Mouse (Mus musculus): ENCODE measurements at regions not wholly inside any gene's neighbourhood (a gene's known extent, or its start where the extent isn't known, plus 50 kb on each side); places are given as distances from the start of the nearest gene placed in this dataset.
A peak's percentile ranks its signal among the peaks of the same experiment; 100 is the strongest.

GRCm38 (mm10) chr1:48535044-48535443 is 1642.4 kb upstream of the Slc39a10 start:
- Histone ChIP-seq H3K4me3 (replicated peaks; ENCODE audit: insufficient read depth, low read depth, low read length) (no peak overlapping the region), H3K27ac (ENCODE audit: insufficient read depth, low read length) (no peak overlapping the region), H3K4me1 (ENCODE audit: control insufficient read depth, insufficient read depth, low read length) (peaks cover 10% of the 10 kb centered on the region; the same call in 1 of the 2 replicates), H3K27me3 (ENCODE audit: control insufficient read depth, insufficient read depth, low read length) (no peaks in the 10 kb centered on the region)
- WGBS = 34% methylated on average over 4 of the region's 4 CpGs
- TF ChIP-seq POLR2A (IDR thresholded peaks at IDR 0.05; ENCODE audit: borderline replicate concordance, insufficient read depth, low read length) (no peak), CTCF (IDR thresholded peaks at IDR 0.05; ENCODE audit: borderline replicate concordance, insufficient read depth, low read depth, low read length) (no peak)
- peak in 1 of 2 experiments; percentile 28 for DNase-seq

GRCm38 (mm10) chr1:48533326-48533725 is 1640.7 kb upstream of the Slc39a10 start:
- Histone ChIP-seq H3K4me1 (ENCODE audit: control insufficient read depth, insufficient read depth, low read length) (peaks cover 10% of the 10 kb centered on the region; the same call in 1 of the 2 replicates), H3K4me3 (replicated peaks; ENCODE audit: insufficient read depth, low read depth, low read length) (no peak overlapping the region), H3K27me3 (ENCODE audit: control insufficient read depth, insufficient read depth, low read length) (no peaks in the 10 kb centered on the region), H3K27ac (ENCODE audit: insufficient read depth, low read length) (no peak overlapping the region)
- 16% methylated on average over 2 of the region's 2 CpGs for WGBS
- TF ChIP-seq POLR2A (IDR thresholded peaks at IDR 0.05; ENCODE audit: borderline replicate concordance, insufficient read depth, low read length) = no peak
- TF ChIP-seq CTCF (IDR thresholded peaks at IDR 0.05; ENCODE audit: borderline replicate concordance, insufficient read depth, low read depth, low read length) = no peak
- DNase-seq = peak; percentile 66 to 96

- peaks cover 4% of the 10 kb centered on the region; the same call in 1 of the 2 replicates for H3K4me1 ChIP-seq (ENCODE audit: control insufficient read depth, insufficient read depth, low read length)
- TF ChIP-seq CTCF (IDR thresholded peaks at IDR 0.05; ENCODE audit: borderline replicate concordance, insufficient read depth, low read depth, low read length) (no peak), POLR2A (IDR thresholded peaks at IDR 0.05; ENCODE audit: borderline replicate concordance, insufficient read depth, low read length) (no peak)
- DNase-seq = peak; percentile 53 to 75
- H3K4me3 ChIP-seq (replicated peaks; ENCODE audit: insufficient read depth, low read depth, low read length) = no peak overlapping the region
- H3K27ac ChIP-seq (ENCODE audit: insufficient read depth, low read length) = no peak overlapping the region
- 5% methylated on average over 1 of the region's 1 CpGs for WGBS
- H3K27me3 ChIP-seq (ENCODE audit: control insufficient read depth, insufficient read depth, low read length) = no peaks in the 10 kb centered on the region
Observed at GRCm38 (mm10) chr1:48488756-48489155, 1596.1 kb upstream of the Slc39a10 start.

- WGBS = 50% methylated on average over 3 of the region's 3 CpGs
Observed at GRCm38 (mm10) chr1:48459928-48460327, 1567.3 kb upstream of the Slc39a10 start.

More at GRCm38 (mm10) chr1:48459928-48460327, 1567.3 kb upstream of the Slc39a10 start:
- DNase-seq = peak in 1 of 2 experiments; percentile 10
- Histone ChIP-seq H3K27ac (ENCODE audit: insufficient read depth, low read length) (no peak overlapping the region), H3K4me1 (ENCODE audit: control insufficient read depth, insufficient read depth, low read length) (no peaks in the 10 kb centered on the region), H3K27me3 (ENCODE audit: control insufficient read depth, insufficient read depth, low read length) (no peaks in the 10 kb centered on the region), H3K4me3 (replicated peaks; ENCODE audit: insufficient read depth, low read depth, low read length) (no peak overlapping the region)
- TF ChIP-seq POLR2A (IDR thresholded peaks at IDR 0.05; ENCODE audit: borderline replicate concordance, insufficient read depth, low read length) (no peak), CTCF (IDR thresholded peaks at IDR 0.05; ENCODE audit: borderline replicate concordance, insufficient read depth, low read depth, low read length) (no peak)

All from cerebellum, adult 2 months (tissue).